Mouse (Mus musculus): ENCODE measurements around the gene Gm11627. TPM values are rescaled to one million over a fixed set of nuclear protein-coding genes. Genes with fewer than 3 reads are reported as not detected.
A peak's percentile ranks its signal among the peaks of the same experiment; 100 is the strongest.

The Gm11627 gene
- total and polyA plus RNA-seq, 3 experiments: not detected

- H3K4me3 ChIP-seq (ENCODE audit: low read depth, low read length): no peak overlapping the region
- peaks cover 4% of the 10 kb centered on the region for H3K9me3 ChIP-seq (replicated peaks)
- no peak for DNase-seq (ENCODE audit: low spot score)
- ATAC-seq (ENCODE audit: extremely low read depth, insufficient number of reproducible peaks, low FRiP score, poor library complexity, severe bottlenecking): no peak
- TF ChIP-seq CTCF (IDR thresholded peaks at IDR 0.05; ENCODE audit: low read depth, low read length) (peak; percentile 50), POLR2AphosphoS5 (IDR thresholded peaks at IDR 0.05; ENCODE audit: insufficient replicate concordance, low read depth, low read length) (no peak)
- peaks cover 8% of the 10 kb centered on the region for H3K27me3 ChIP-seq (ENCODE audit: insufficient read depth, low read length)
- no peaks in the 10 kb centered on the region for H3K36me3 ChIP-seq (replicated peaks)
- no peaks in the 10 kb centered on the region for H3K4me1 ChIP-seq (ENCODE audit: insufficient read depth, low read depth, low read length)
Observed at GRCm38 (mm10) chr11:102619449-102619848, 40.2 kb upstream of the Gm11627 start.

- no peaks in the 10 kb centered on the region for H3K4me1 ChIP-seq (ENCODE audit: insufficient read depth, low read depth, low read length)
- no peak for ATAC-seq (ENCODE audit: extremely low read depth, insufficient number of reproducible peaks, low FRiP score, poor library complexity, severe bottlenecking)
- no peaks in the 10 kb centered on the region for H3K9me3 ChIP-seq (replicated peaks)
- H3K27me3 ChIP-seq (ENCODE audit: insufficient read depth, low read length): peaks cover 26% of the 10 kb centered on the region
- H3K36me3 ChIP-seq (replicated peaks): no peaks in the 10 kb centered on the region
- H3K4me3 ChIP-seq (ENCODE audit: low read depth, low read length): no peak overlapping the region
- no peak for DNase-seq (ENCODE audit: low spot score)
- no peak for TF ChIP-seq GATA1 (IDR thresholded peaks at IDR 0.05; ENCODE audit: borderline replicate concordance, low read length)
- no peak for TF ChIP-seq TAL1 (conservative IDR thresholded peaks at IDR 0.05; ENCODE audit: low read depth, low read length)
- no peak for TF ChIP-seq POLR2AphosphoS5 (IDR thresholded peaks at IDR 0.05; ENCODE audit: insufficient replicate concordance, low read depth, low read length)
- TF ChIP-seq GATA2 (IDR thresholded peaks at IDR 0.05; ENCODE audit: borderline replicate concordance, low read depth, low read length): no peak
- TF ChIP-seq CTCF (IDR thresholded peaks at IDR 0.05; ENCODE audit: low read depth, low read length): no peak
Observed at GRCm38 (mm10) chr11:102611317-102611705, 32.0 kb upstream of the Gm11627 start.

GRCm38 (mm10) chr11:102610675-102611316, 31.5 kb upstream of the Gm11627 start:
- no peak for ATAC-seq (ENCODE audit: extremely low read depth, insufficient number of reproducible peaks, low FRiP score, poor library complexity, severe bottlenecking)
- Histone ChIP-seq H3K4me3 (ENCODE audit: low read depth, low read length) (no peak overlapping the region), H3K36me3 (replicated peaks) (no peaks in the 10 kb centered on the region), H3K27me3 (ENCODE audit: insufficient read depth, low read length) (peaks cover 31% of the 10 kb centered on the region), H3K9me3 (replicated peaks) (peaks cover 3% of the 10 kb centered on the region), H3K4me1 (ENCODE audit: insufficient read depth, low read depth, low read length) (no peaks in the 10 kb centered on the region; the same call in 1 of the 2 replicates)
- TF ChIP-seq GATA1 (IDR thresholded peaks at IDR 0.05; ENCODE audit: borderline replicate concordance, low read length) (no peak), CTCF (IDR thresholded peaks at IDR 0.05; ENCODE audit: low read depth, low read length) (no peak), TAL1 (conservative IDR thresholded peaks at IDR 0.05; ENCODE audit: low read depth, low read length) (no peak), GATA2 (IDR thresholded peaks at IDR 0.05; ENCODE audit: borderline replicate concordance, low read depth, low read length) (no peak), POLR2AphosphoS5 (IDR thresholded peaks at IDR 0.05; ENCODE audit: insufficient replicate concordance, low read depth, low read length) (no peak)
- DNase-seq (ENCODE audit: low spot score): no peak

GRCm38 (mm10) chr11:102610260-102610659, 31.0 kb upstream of the Gm11627 start:
- Histone ChIP-seq H3K27me3 (ENCODE audit: insufficient read depth, low read length) (peaks cover 33% of the 10 kb centered on the region), H3K36me3 (replicated peaks) (no peaks in the 10 kb centered on the region), H3K4me3 (ENCODE audit: low read depth, low read length) (no peak overlapping the region), H3K4me1 (ENCODE audit: insufficient read depth, low read depth, low read length) (no peaks in the 10 kb centered on the region; the same call in 1 of the 2 replicates), H3K9me3 (replicated peaks) (peaks cover 9% of the 10 kb centered on the region)
- DNase-seq (ENCODE audit: low spot score) (no peak), ATAC-seq (ENCODE audit: extremely low read depth, insufficient number of reproducible peaks, low FRiP score, poor library complexity, severe bottlenecking) (no peak)
- no peak for TF ChIP-seq GATA1 (IDR thresholded peaks at IDR 0.05; ENCODE audit: borderline replicate concordance, low read length)

GRCm38 (mm10) chr11:102609483-102609882, 30.2 kb upstream of the Gm11627 start:
- peaks cover 16% of the 10 kb centered on the region for H3K9me3 ChIP-seq (replicated peaks)
- DNase-seq (ENCODE audit: low spot score): no peak
- no peak overlapping the region for H3K4me3 ChIP-seq (ENCODE audit: low read depth, low read length)
- H3K27me3 ChIP-seq (ENCODE audit: insufficient read depth, low read length): peaks cover 34% of the 10 kb centered on the region
- H3K36me3 ChIP-seq (replicated peaks): no peaks in the 10 kb centered on the region
- TF ChIP-seq GATA2 (IDR thresholded peaks at IDR 0.05; ENCODE audit: borderline replicate concordance, low read depth, low read length): no peak
- no peaks in the 10 kb centered on the region; the same call in 1 of the 2 replicates for H3K4me1 ChIP-seq (ENCODE audit: insufficient read depth, low read depth, low read length)
- ATAC-seq (ENCODE audit: extremely low read depth, insufficient number of reproducible peaks, low FRiP score, poor library complexity, severe bottlenecking): no peak

GRCm38 (mm10) chr11:102608691-102609090, 29.4 kb upstream of the Gm11627 start:
- TF ChIP-seq CTCF (IDR thresholded peaks at IDR 0.05; ENCODE audit: low read depth, low read length) (no peak), GATA2 (IDR thresholded peaks at IDR 0.05; ENCODE audit: borderline replicate concordance, low read depth, low read length) (no peak), POLR2AphosphoS5 (IDR thresholded peaks at IDR 0.05; ENCODE audit: insufficient replicate concordance, low read depth, low read length) (no peak), GATA1 (IDR thresholded peaks at IDR 0.05; ENCODE audit: borderline replicate concordance, low read length) (no peak), TAL1 (conservative IDR thresholded peaks at IDR 0.05; ENCODE audit: low read depth, low read length) (no peak)
- Histone ChIP-seq H3K9me3 (replicated peaks) (peaks cover 16% of the 10 kb centered on the region), H3K27me3 (ENCODE audit: insufficient read depth, low read length) (peaks cover 38% of the 10 kb centered on the region), H3K36me3 (replicated peaks) (no peaks in the 10 kb centered on the region), H3K4me1 (ENCODE audit: insufficient read depth, low read depth, low read length) (no peaks in the 10 kb centered on the region; the same call in 1 of the 2 replicates), H3K4me3 (ENCODE audit: low read depth, low read length) (no peak overlapping the region)
- ATAC-seq (ENCODE audit: extremely low read depth, insufficient number of reproducible peaks, low FRiP score, poor library complexity, severe bottlenecking): no peak
- no peak for DNase-seq (ENCODE audit: low spot score)

All from G1E (cell line).